Mouse (Mus musculus): Measurements from ENCODE around the gene Slc34a2.

The Slc34a2 gene

GRCm38 (mm10) chr5:53037781-53038180 is at the start of gene Slc34a2:
Gene Slc34a2, plus strand, starts transcription at chr5:53038081.
- no peak for DNase-seq (ENCODE audit: low spot score in 2 of 2)

GRCm38 (mm10) chr5:52990687-52991341 is 47.1 kb upstream of the Slc34a2 start:
- no peak for DNase-seq (ENCODE audit: low spot score in 2 of 2)

DNA sequence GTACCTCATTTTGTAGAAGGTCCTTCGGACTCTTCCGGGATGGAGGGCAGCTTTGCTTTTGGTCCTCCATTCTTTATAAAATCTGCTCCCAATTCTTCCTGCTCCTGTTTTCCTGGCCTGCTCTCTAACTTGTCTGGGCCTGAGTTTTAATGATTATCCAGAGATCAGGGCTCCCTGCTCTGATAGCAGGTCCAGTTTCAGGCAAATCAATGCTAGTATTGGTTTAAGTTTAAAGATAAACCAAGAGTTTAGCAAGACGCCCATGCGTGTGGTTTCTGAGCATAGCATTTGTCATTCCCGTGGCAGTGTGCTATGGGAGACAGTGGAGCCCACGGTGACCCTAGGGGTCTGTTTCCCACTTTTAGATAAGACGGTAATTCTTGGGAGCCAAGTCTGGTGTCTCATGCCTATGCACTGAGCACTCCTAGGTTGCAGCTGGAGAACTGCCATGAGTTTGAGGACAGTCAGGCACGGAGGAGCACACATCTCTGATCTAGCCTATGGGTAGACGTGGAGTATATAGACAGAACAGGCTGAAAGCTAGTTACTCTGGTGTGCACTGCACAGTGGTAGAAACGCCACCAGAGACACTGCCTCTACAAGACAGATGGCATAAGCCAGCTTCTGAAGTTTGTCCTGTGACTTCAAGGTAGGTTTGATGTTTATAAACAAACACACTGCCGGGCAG is 45.5 kb upstream of the Slc34a2 start:
- DNase-seq (ENCODE audit: low spot score in 2 of 2): no peak

GRCm38 (mm10) chr5:52993490-52994282 is 44.2 kb upstream of the Slc34a2 start:
- DNase-seq (ENCODE audit: low spot score in 2 of 2): no peak

DNA sequence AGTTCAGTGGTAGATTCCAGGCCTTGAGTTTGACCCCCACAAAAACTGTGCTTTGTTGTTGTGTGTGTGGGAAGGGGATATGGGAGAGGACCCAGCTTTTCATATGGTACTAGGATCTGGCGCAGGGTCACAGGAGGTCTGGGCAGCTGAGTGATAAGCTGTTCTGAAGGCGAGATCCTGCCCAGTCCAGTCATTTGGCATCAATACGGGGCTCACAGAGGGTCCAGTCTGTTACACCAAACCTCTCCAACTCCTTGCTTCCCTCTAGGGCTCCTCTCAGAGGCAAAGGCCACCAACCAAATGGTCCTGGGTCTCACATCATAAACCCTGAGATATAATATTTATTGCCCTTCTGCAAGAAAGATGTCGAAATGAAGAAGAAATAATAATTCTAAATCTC is 42.4 kb upstream of the Slc34a2 start:
- no peak for DNase-seq (ENCODE audit: low spot score in 2 of 2)

GRCm38 (mm10) chr5:52996145-52996544 is 41.7 kb upstream of the Slc34a2 start:
- DNase-seq (ENCODE audit: low spot score in 2 of 2): no peak

DNA sequence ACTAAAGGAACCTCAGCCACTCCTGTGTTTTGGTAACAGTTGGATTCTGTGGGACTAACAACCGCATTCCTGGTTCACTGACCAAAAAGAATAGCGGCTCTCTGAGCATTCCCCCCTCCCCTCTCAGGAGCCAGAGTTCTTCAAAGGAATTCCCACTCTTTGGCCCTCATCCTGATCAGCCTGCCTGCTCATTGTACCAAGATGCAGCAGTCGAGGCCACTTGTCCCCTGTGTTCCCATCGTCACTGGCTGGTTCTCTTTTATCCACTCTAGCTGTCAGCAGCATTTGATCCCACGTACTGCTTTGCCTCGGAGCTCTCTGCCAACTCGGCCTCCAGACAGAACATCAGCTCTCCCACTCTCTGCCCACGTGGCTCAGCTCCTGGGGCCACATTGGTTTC is 41.3 kb upstream of the Slc34a2 start:
- DNase-seq (ENCODE audit: low spot score in 2 of 2): no peak

DNA sequence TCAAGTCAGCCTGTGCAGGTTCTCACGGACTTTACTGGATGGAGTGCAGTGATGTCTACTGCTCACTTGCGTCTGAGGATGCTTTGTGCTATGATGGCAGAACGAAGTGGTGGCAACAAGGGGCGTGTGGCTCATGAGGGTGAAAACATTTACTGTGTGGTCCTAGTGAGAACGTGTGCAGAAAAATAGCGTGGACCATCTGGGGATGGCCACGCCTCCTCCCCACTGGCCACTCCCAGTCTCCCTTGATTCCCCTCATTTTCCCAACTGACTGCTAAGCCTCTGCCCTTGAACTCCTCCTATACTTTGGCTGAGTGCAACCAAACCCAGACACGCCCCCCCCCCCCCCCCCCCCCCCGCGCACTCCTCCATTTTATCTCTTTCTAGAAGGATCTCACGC is 40.8 kb upstream of the Slc34a2 start:
- no peak for DNase-seq (ENCODE audit: low spot score in 2 of 2)

DNA sequence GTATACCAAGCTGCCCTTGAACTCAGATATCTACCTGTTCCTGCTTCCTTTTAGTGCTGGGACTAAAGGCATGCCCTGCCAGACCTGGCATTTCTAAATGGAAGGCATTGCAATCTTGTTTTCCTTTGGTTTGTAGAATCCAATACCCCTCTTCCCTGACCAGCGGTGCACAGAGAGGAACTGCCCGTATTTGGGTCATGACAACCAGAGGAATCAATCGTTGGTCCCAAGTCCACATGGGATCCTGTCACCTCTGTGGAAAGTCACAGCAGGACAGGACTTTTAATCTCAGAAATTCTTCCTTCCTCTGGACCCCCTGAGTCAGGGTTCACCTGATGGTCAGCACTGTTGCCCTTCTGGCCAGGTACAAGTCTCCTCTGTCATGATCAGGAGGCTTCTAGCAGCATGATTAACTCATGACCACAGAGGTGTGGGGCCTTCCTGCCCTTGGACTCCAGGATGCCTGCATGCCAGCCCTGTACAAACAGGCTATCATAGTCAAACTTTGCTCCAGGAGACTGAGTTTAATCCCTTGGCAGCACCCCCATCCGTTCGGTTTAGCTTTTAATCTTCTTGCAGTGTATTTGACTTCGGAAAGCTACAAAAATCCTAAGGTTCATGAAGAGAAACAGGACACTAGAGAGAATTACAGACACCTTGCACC is 39.7 kb upstream of the Slc34a2 start:
- DNase-seq (ENCODE audit: low spot score in 2 of 2): no peak

DNA sequence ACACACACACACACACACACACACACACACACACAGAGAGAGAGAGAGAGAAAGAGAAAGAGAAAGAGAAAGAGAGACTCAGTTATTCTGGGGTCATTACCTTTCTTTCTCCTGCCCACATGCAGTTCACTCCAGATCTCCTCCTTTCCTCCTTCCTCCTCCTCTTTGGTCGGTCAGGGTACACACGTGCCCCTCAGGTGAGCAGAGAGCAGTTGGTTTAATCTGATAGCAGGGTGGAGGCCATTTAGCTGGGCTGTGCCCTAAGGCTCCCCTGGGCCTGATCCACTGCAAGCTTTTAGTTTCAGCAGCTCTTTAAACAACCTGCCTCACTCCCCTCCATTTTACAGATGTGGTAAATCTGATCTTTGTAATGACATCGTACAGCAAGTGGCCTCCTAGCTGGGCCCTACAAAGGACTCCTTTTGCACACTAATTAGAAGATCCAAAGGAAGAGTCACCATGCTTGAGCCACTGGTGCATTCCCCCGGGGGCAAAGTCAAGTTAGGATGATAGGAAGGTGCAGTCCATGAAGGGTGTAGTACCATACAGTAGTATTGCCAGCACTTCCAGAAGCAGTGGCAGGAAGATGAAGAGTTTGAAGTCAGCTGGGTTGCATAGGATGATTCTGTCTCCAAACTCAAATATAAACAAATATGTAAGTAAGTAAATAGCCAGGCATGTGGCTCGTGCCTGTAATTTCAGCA is 37.6 kb upstream of the Slc34a2 start:
- DNase-seq (ENCODE audit: low spot score in 2 of 2): no peak

DNA sequence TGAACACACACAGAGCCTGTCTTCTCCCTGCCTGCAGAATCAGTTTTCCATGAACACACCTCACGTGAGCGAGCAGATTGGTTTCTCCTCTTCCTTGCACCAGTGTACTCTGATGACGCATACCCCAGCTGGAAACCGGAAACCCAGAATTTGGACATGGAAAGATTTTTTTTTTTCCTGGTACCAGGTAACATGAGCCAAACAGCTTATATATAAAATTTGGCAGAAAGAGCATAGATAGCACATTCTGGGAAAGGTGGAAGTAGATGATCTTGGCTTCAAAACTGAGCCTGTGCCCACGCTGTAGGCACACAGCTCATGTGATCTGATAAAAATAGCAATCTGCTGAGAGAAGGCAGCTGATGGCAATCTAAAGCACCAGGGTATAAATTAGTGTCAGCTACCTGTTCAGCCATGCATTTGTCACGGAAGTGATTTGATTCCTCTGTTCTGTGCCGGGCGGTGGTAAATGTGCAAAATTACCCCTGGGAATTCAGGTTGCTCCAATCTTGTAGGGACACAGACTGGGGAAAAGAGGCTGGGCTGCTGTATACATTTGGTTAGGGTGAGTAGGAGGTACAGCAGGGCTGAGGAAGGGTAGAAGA is 35.2 kb upstream of the Slc34a2 start:
- no peak for DNase-seq (ENCODE audit: low spot score in 2 of 2)

- DNase-seq (ENCODE audit: low spot score in 2 of 2): no peak
Measured at GRCm38 (mm10) chr5:53003495-53003894, 34.4 kb upstream of the Slc34a2 start.

DNA sequence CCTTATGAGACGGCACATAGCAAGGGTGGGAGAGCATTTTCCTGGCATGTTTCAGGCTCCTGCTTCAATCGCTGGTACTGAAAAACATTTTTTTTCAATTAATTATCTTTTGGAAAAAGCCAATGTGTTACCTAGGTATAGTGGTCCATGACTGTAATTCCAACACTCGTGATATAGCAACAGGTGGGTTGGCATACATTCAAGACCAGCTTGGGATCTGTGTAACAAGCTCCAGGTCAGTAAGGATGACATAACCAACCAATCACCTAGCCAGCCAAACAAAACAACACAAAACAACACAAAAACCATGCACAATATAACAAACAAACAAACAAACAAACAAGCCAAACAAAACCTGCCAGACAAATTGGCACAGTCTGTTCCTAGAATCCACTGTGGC is 33.9 kb upstream of the Slc34a2 start:
- DNase-seq (ENCODE audit: low spot score in 2 of 2): no peak

GRCm38 (mm10) chr5:53009027-53009769 is 28.7 kb upstream of the Slc34a2 start:
- DNase-seq (ENCODE audit: low spot score in 2 of 2): no peak

DNA sequence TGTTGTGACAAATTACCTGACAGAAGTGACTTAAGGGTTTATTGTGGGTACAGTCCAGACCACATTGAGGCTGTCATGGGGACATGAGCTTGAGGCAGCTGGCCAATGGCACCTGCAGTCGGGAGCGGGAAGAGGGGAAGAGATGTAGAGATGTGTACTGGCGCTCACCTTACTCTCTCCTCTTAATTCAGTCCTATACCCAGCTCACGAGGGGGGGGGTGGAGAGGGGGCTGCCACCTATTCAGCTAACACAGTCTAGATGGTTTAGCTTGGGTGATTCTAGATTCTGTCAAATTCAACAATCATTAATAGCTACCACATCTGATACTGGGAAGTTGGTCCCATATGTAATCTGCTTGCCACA is 28.1 kb upstream of the Slc34a2 start:
- DNase-seq (ENCODE audit: low spot score in 2 of 2): no peak

DNA sequence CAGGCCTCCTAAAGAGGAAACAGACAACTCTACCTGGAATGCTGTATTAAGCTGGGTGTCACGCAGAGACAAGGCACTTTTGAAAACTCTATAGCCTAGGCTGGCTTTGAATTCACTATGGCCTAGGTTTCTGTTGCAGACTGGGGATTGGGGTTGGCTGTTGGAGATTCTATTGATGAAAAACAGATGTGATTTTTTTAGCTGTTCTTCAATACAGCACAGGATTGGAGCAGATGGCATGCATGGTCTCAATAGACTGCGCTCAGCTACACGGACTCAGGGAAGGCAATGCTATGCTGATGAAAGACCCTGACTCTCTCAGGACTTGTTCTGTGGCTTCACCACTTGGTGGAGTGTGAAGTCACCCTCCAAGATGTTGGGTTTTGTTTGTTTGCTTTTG is 26.6 kb upstream of the Slc34a2 start:
- DNase-seq (ENCODE audit: low spot score in 2 of 2): no peak

GRCm38 (mm10) chr5:53016606-53017005 is 21.3 kb upstream of the Slc34a2 start:
- DNase-seq (ENCODE audit: low spot score in 2 of 2): no peak

DNA sequence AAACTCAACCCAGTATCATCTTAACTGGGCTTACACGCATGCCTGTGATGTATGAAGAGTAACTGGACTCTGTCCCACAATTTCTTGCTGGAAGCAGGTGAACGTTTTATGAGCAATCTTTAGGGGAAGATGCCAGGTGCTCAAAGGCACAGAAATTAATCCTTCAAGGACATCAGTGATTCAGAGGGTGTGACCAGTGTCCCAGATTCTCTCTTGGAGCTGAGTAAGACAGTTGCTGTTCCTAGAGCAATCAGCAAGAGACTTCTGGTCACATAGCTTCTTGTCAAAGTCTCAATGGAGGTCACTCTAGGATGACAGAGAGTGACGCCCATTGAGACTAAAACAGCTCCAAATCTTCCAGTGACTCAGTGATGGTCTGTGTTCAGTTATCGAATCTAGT is 19.6 kb upstream of the Slc34a2 start:
- DNase-seq (ENCODE audit: low spot score in 2 of 2): no peak

- DNase-seq (ENCODE audit: low spot score in 2 of 2): no peak
Measured at GRCm38 (mm10) chr5:53023432-53023831, 14.4 kb upstream of the Slc34a2 start.

- no peak for DNase-seq (ENCODE audit: low spot score in 2 of 2)
Measured at GRCm38 (mm10) chr5:53023901-53024300, 14.0 kb upstream of the Slc34a2 start.
